Mouse (Mus musculus): ENCODE data around the gene Olfr1323.

The Olfr1323 gene

GRCm38 (mm10) chrX:50019259-50019658 is at the start of gene Olfr1323:
Gene Olfr1323 (minus strand): TSS chrX:50019359.
- in situ Hi-C loops (cut with MboI, MseI): no loop called here

- in situ Hi-C loops (cut with MboI, MseI): no loop called here
Measured at GRCm38 (mm10) chrX:50012242-50012641, 6.9 kb downstream of the Olfr1323 start.
